Mouse (Mus musculus): ENCODE measurements around the gene C730034F03Rik. TPM values are rescaled to one million over a fixed set of nuclear protein-coding genes. Genes with fewer than 3 reads are reported as not detected.
A peak's percentile ranks its signal among the peaks of the same experiment; 100 is the strongest.

Gene C730034F03Rik
- polyA plus RNA-seq, 1 experiment from 2014 or later = 4.6 TPM

GRCm38 (mm10) chr15:89442486-89443070, 13.2 kb downstream of the C730034F03Rik start:
- Histone ChIP-seq H3K4me1 (ENCODE audit: control insufficient read depth, insufficient read depth, low read length) (no peaks in the 10 kb centered on the region), H3K27ac (replicated peaks; ENCODE audit: low read depth, low read length) (no peak overlapping the region), H3K36me3 (ENCODE audit: control insufficient read depth, insufficient read depth, low read length) (no peaks in the 10 kb centered on the region), H3K4me2 (ENCODE audit: low read length) (no peak overlapping the region), H3K9me3 (ENCODE audit: control insufficient read depth, low read length) (no peaks in the 10 kb centered on the region), H3K27me3 (ENCODE audit: control insufficient read depth, insufficient read depth, low read length) (no peaks in the 10 kb centered on the region), H3K9ac (replicated peaks; ENCODE audit: low read length) (no peak overlapping the region), H3K4me3 (replicated peaks; ENCODE audit: low read depth, low read length) (no peak overlapping the region)
- DNase-seq (peak; percentile 68), ATAC-seq (ENCODE audit: low FRiP score, low TSS enrichment) (no peak)
- 40% methylated on average over 8 of the region's 8 CpGs for WGBS

GRCm38 (mm10) chr15:89452906-89453864, 23.8 kb downstream of the C730034F03Rik start:
- Histone ChIP-seq H3K36me3 (ENCODE audit: control insufficient read depth, insufficient read depth, low read length) (peaks cover 24% of the 10 kb centered on the region), H3K4me3 (replicated peaks; ENCODE audit: low read depth, low read length) (peak overlapping the region; percentile 82), H3K27me3 (ENCODE audit: control insufficient read depth, insufficient read depth, low read length) (0 out of 2 replicates have a peak, but pooled peaks cover 4% of the 10 kb centered on the region), H3K9me3 (ENCODE audit: control insufficient read depth, low read length) (no peaks in the 10 kb centered on the region), H3K4me1 (ENCODE audit: control insufficient read depth, insufficient read depth, low read length) (peaks cover 21% of the 10 kb centered on the region), H3K4me2 (ENCODE audit: low read length) (peak overlapping the region; percentile 92), H3K27ac (replicated peaks; ENCODE audit: low read depth, low read length) (peak overlapping the region; percentile 90), H3K9ac (replicated peaks; ENCODE audit: low read length) (peak overlapping the region; percentile 81)
- DNase-seq (peak; percentile 71), ATAC-seq (ENCODE audit: low FRiP score, low TSS enrichment) (peak; percentile 62; the same call in 1 of the 2 replicates)
- WGBS = 5% methylated on average over 24 of the region's 24 CpGs

GRCm38 (mm10) chr15:89453865-89454478, 24.6 kb downstream of the C730034F03Rik start, which contains the start of gene Mapk8ip2:
Mapk8ip2 (plus strand) TSS chr15:89453913.
- peak; percentile 83 for DNase-seq
- Histone ChIP-seq H3K27ac (replicated peaks; ENCODE audit: low read depth, low read length) (peak within 1 kb of the TSS; percentile 90), H3K4me2 (ENCODE audit: low read length) (peak within 1 kb of the TSS; percentile 92), H3K9ac (replicated peaks; ENCODE audit: low read length) (peak within 1 kb of the TSS; percentile 81), H3K36me3 (ENCODE audit: control insufficient read depth, insufficient read depth, low read length) (peaks cover 32% of the 10 kb centered on the region), H3K27me3 (ENCODE audit: control insufficient read depth, insufficient read depth, low read length) (0 out of 2 replicates have a peak, but pooled peaks cover 4% of the 10 kb centered on the region), H3K9me3 (ENCODE audit: control insufficient read depth, low read length) (no peaks in the 10 kb centered on the region), H3K4me1 (ENCODE audit: control insufficient read depth, insufficient read depth, low read length) (peaks cover 21% of the 10 kb centered on the region), H3K4me3 (replicated peaks; ENCODE audit: low read depth, low read length) (peak within 1 kb of the TSS; percentile 82)
- whole genome bisulfite sequencing = under 1% methylated on average over 53 of the region's 53 CpGs
- ATAC-seq (ENCODE audit: low FRiP score, low TSS enrichment) = peak; percentile 78

DNA sequence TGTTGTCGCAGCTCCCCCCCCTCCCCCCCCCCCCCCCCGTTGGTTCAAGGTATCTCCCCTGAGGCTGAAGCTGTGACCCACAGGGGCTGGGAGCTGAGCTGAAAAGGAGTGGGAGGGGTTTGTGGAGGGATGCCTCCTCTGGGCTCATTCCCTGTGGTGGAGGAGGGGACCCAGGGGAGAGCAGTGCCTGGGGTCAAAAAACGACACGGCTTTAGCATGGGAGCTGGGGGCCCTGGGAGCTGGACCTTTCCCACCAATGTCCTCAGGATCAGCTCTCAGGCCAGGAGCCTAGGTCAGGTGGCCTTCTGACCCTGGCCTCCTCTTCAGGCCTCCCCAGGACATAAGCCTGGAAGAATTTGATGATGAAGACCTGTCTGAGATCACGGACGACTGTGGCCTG, 25.5 kb downstream of the C730034F03Rik start:
- Histone ChIP-seq H3K27me3 (ENCODE audit: control insufficient read depth, insufficient read depth, low read length) (0 out of 2 replicates have a peak, but pooled peaks cover 4% of the 10 kb centered on the region), H3K27ac (replicated peaks; ENCODE audit: low read depth, low read length) (peak overlapping the region; percentile 90), H3K4me1 (ENCODE audit: control insufficient read depth, insufficient read depth, low read length) (peaks cover 21% of the 10 kb centered on the region), H3K9me3 (ENCODE audit: control insufficient read depth, low read length) (no peaks in the 10 kb centered on the region), H3K36me3 (ENCODE audit: control insufficient read depth, insufficient read depth, low read length) (peaks cover 39% of the 10 kb centered on the region), H3K9ac (replicated peaks; ENCODE audit: low read length) (peak overlapping the region; percentile 81), H3K4me2 (ENCODE audit: low read length) (peak overlapping the region; percentile 92), H3K4me3 (replicated peaks; ENCODE audit: low read depth, low read length) (peak overlapping the region; percentile 82)
- DNase-seq = no peak
- 11% methylated on average over 5 of the region's 6 CpGs for WGBS
- 0 out of 2 replicates have a peak, but pooled peaks have one; percentile 32 for ATAC-seq (ENCODE audit: low FRiP score, low TSS enrichment)

GRCm38 (mm10) chr15:89455642-89456041, 26.3 kb downstream of the C730034F03Rik start:
- H3K27ac ChIP-seq (replicated peaks; ENCODE audit: low read depth, low read length) = no peak overlapping the region
- H3K9me3 ChIP-seq (ENCODE audit: control insufficient read depth, low read length) = no peaks in the 10 kb centered on the region
- H3K27me3 ChIP-seq (ENCODE audit: control insufficient read depth, insufficient read depth, low read length) = 0 out of 2 replicates have a peak, but pooled peaks cover 4% of the 10 kb centered on the region
- H3K4me3 ChIP-seq (replicated peaks; ENCODE audit: low read depth, low read length) = peak overlapping the region; percentile 82
- peaks cover 21% of the 10 kb centered on the region for H3K4me1 ChIP-seq (ENCODE audit: control insufficient read depth, insufficient read depth, low read length)
- peak overlapping the region; percentile 81 for H3K9ac ChIP-seq (replicated peaks; ENCODE audit: low read length)
- DNase-seq (no peak), ATAC-seq (ENCODE audit: low FRiP score, low TSS enrichment) (no peak)
- peak overlapping the region; percentile 92 for H3K4me2 ChIP-seq (ENCODE audit: low read length)
- H3K36me3 ChIP-seq (ENCODE audit: control insufficient read depth, insufficient read depth, low read length) = peaks cover 47% of the 10 kb centered on the region
- WGBS = 79% methylated on average over 6 of the region's 6 CpGs

DNA sequence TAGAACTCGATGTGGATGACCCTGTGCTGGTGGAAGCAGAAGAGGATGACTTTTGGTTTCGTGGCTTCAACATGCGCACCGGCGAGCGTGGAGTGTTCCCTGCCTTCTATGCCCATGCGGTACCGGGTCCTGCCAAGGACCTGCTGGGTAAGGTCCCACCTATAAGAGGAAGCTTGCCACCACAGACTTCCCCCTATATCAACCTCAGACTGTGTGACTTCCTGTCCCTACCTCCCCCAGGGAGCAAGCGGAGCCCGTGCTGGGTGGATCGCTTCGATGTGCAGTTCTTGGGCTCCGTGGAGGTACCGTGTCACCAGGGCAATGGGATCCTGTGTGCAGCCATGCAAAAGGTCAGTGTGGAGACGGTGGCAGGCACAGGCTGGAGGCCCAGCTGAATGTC, 29.6 kb downstream of the C730034F03Rik start:
- H3K4me3 ChIP-seq (replicated peaks; ENCODE audit: low read depth, low read length) = no peak overlapping the region
- H3K9ac ChIP-seq (replicated peaks; ENCODE audit: low read length) = no peak overlapping the region
- no peak overlapping the region for H3K4me2 ChIP-seq (ENCODE audit: low read length)
- H3K27ac ChIP-seq (replicated peaks; ENCODE audit: low read depth, low read length) = no peak overlapping the region
- no peak for DNase-seq
- H3K9me3 ChIP-seq (ENCODE audit: control insufficient read depth, low read length) = no peaks in the 10 kb centered on the region
- no peak for ATAC-seq (ENCODE audit: low FRiP score, low TSS enrichment)
- WGBS = 94% methylated on average over 15 of the region's 15 CpGs
- H3K4me1 ChIP-seq (ENCODE audit: control insufficient read depth, insufficient read depth, low read length) = peaks cover 15% of the 10 kb centered on the region
- no peaks in the 10 kb centered on the region for H3K27me3 ChIP-seq (ENCODE audit: control insufficient read depth, insufficient read depth, low read length)
- peaks cover 77% of the 10 kb centered on the region for H3K36me3 ChIP-seq (ENCODE audit: control insufficient read depth, insufficient read depth, low read length)

DNA sequence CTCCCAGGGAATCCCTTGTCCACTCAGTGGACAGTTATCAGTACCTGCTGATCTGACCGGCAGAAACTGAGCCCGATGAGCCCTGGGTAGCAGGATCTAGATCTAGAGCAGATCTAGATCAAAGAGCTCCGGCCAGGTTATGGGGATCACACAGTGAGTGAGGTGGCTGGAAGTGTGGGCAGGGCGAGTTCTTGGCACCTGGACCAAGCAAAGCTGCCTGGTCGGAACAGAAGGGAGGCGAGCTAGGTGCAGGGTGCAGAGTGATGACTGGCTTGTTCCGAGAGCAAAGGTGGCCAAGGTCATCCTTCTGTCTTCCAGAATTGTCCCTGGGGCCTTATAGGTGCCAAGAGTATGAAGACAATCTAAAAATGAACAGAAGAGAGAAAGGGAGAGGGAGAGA, 30.4 kb downstream of the C730034F03Rik start:
- Histone ChIP-seq H3K4me1 (ENCODE audit: control insufficient read depth, insufficient read depth, low read length) (peaks cover 18% of the 10 kb centered on the region), H3K4me3 (replicated peaks; ENCODE audit: low read depth, low read length) (no peak overlapping the region), H3K9me3 (ENCODE audit: control insufficient read depth, low read length) (no peaks in the 10 kb centered on the region), H3K9ac (replicated peaks; ENCODE audit: low read length) (no peak overlapping the region), H3K27ac (replicated peaks; ENCODE audit: low read depth, low read length) (no peak overlapping the region), H3K27me3 (ENCODE audit: control insufficient read depth, insufficient read depth, low read length) (no peaks in the 10 kb centered on the region), H3K4me2 (ENCODE audit: low read length) (no peak overlapping the region), H3K36me3 (ENCODE audit: control insufficient read depth, insufficient read depth, low read length) (peaks cover 77% of the 10 kb centered on the region)
- WGBS = 93% methylated on average over 7 of the region's 7 CpGs
- DNase-seq (no peak), ATAC-seq (ENCODE audit: low FRiP score, low TSS enrichment) (no peak)

GRCm38 (mm10) chr15:89460298-89460697, 30.9 kb downstream of the C730034F03Rik start:
- Histone ChIP-seq H3K27ac (replicated peaks; ENCODE audit: low read depth, low read length) (no peak overlapping the region), H3K27me3 (ENCODE audit: control insufficient read depth, insufficient read depth, low read length) (no peaks in the 10 kb centered on the region), H3K4me3 (replicated peaks; ENCODE audit: low read depth, low read length) (no peak overlapping the region), H3K9ac (replicated peaks; ENCODE audit: low read length) (no peak overlapping the region), H3K9me3 (ENCODE audit: control insufficient read depth, low read length) (no peaks in the 10 kb centered on the region), H3K4me2 (ENCODE audit: low read length) (no peak overlapping the region), H3K4me1 (ENCODE audit: control insufficient read depth, insufficient read depth, low read length) (peaks cover 13% of the 10 kb centered on the region), H3K36me3 (ENCODE audit: control insufficient read depth, insufficient read depth, low read length) (peaks cover 77% of the 10 kb centered on the region)
- DNase-seq (no peak), ATAC-seq (ENCODE audit: low FRiP score, low TSS enrichment) (no peak)
- 81% methylated on average over 10 of the region's 10 CpGs for WGBS
